Mouse (Mus musculus): ENCODE measurements at regions not wholly inside any gene's neighbourhood (a gene's known extent, or its start where the extent isn't known, plus 50 kb on each side); places are given as distances from the start of the nearest gene placed in this dataset.

DNA sequence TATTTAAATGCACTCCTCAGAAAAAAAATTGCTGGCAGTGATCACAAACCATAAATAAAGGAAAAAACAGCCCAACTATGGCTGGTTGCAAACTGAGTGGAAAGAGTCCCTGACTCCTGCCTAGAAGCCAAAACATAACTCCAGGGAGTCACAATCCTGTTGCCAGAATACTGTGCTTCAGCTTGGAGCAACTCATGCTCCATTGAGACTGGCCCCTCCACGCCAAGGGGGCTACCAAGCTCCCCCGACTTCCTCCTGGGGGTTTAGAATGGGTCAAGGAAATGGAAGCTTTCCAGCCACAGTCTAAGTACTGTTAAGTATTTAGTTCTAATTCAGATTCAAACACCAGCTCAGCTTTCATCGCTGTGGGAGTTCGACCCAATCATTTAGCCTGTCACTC lies 374.8 kb downstream of the Mllt3 start:
- no peak for DNase-seq (ENCODE audit: low spot score)
- WGBS, result 42% methylated on average over 4 of the region's 4 CpGs
- Histone ChIP-seq H3K27ac (replicated peaks) (no peak overlapping the region), H3K4me3 (no peak overlapping the region), H3K36me3 (replicated peaks) (no peaks in the 10 kb centered on the region), H3K9me3 (no peaks in the 10 kb centered on the region), H3K4me1 (peaks cover 29% of the 10 kb centered on the region), H3K27me3 (replicated peaks; ENCODE audit: low read depth, poor library complexity, severe bottlenecking) (no peaks in the 10 kb centered on the region; the same call in 1 of the 2 replicates)

DNA sequence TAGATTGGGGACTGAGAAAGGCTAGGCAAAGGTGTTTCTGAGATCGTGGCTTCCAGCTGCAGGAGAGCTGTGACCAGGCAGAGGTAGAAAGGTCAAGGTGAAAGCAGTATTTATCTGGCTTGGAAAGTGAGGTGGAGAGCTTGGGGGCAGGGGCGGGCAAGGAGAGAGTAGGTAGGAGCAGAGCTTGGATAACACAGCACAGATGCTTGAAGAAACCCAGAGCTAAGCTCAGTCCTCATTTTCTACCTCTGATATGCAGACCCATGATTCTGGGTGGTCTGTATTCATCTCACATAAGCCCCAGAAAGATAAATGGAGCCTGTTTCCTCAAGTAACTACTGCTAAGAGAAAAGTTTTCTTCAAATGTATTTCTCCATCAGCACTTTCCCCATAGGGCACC lies 375.3 kb downstream of the Mllt3 start:
- no peaks in the 10 kb centered on the region for H3K9me3 ChIP-seq
- no peaks in the 10 kb centered on the region for H3K36me3 ChIP-seq (replicated peaks)
- H3K27ac ChIP-seq (replicated peaks), result no peak overlapping the region
- peaks cover 1% of the 10 kb centered on the region for H3K27me3 ChIP-seq (replicated peaks; ENCODE audit: low read depth, poor library complexity, severe bottlenecking)
- WGBS, result 31% methylated on average over 2 of the region's 2 CpGs
- peaks cover 25% of the 10 kb centered on the region for H3K4me1 ChIP-seq
- no peak overlapping the region for H3K4me3 ChIP-seq
- DNase-seq (ENCODE audit: low spot score), result no peak

DNA sequence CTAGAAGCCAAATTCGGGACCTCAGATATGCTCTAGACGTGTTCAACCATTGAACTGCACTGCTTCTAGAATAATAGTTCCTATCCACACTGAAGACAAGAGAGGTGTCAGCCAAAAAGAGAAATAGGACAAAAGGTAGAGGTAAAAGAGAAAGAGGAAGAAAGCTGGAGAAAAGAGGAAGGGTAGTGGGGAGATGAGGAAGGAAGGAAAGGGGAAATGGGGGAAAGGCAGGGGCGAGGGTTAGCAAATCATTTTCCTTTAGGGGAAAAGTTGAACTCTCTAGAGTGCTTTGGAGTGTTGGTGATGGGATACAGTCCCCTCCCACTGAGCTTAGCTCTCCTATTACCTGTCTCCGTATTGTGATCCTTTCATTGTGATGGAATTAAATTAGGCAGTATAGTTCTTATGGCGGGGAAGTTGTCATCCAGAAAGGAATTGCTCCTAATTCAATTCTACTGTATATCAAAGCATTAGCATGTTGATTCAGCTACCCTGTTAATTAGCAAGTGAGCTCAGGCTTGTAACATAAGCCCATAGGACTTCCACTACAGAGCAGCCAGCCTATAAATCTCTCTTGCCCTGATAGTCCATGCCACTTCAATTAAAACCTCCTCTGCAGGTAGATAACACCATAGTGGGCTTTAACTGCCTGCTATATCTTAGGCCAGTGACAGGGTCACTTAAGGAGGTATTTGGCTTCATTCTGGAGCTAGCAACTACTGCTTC lies 379.6 kb downstream of the Mllt3 start:
- Histone ChIP-seq H3K36me3 (replicated peaks) (no peaks in the 10 kb centered on the region), H3K27ac (replicated peaks) (no peak overlapping the region), H3K9me3 (no peaks in the 10 kb centered on the region), H3K4me3 (no peak overlapping the region), H3K4me1 (peaks cover 34% of the 10 kb centered on the region), H3K27me3 (replicated peaks; ENCODE audit: low read depth, poor library complexity, severe bottlenecking) (peaks cover 13% of the 10 kb centered on the region)
- no peak for DNase-seq (ENCODE audit: low spot score)
- WGBS, result 65% methylated on average over 5 of the region's 5 CpGs

DNA sequence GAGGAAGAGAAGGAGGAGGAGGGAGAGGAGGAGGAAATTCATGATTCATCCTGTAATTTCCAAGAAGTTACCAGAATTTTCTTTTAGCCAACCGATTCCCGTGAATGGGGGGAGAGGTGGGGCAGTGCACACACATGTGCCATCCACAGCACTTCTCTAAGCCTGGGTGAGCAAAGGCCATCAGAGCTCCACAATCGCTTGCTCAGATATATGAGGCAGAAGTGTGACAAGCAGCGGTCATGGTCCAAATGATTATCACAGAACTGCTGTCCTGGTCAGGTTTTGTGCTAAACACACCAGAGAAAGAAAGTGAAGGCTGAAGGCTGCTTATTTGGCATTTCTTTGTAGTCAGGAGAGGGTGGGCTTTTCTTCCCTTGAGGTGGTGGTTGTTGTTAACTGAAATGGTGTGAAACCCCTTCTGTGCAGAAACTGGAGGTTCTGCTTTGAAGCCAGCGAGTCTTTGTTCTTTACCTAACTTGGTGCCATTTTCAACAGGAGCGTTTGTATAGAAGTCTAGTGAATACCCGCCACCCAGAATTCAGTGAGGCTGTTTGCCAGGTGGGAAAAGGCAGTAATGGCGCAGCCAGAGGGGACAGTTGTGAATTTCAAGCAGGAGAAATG lies 380.7 kb downstream of the Mllt3 start:
- Histone ChIP-seq H3K27ac (replicated peaks) (no peak overlapping the region), H3K9me3 (no peaks in the 10 kb centered on the region), H3K4me1 (peaks cover 34% of the 10 kb centered on the region), H3K36me3 (replicated peaks) (no peaks in the 10 kb centered on the region), H3K27me3 (replicated peaks; ENCODE audit: low read depth, poor library complexity, severe bottlenecking) (peaks cover 13% of the 10 kb centered on the region), H3K4me3 (no peak overlapping the region)
- DNase-seq (ENCODE audit: low spot score), result no peak
- WGBS, result 83% methylated on average over 8 of the region's 8 CpGs

DNA sequence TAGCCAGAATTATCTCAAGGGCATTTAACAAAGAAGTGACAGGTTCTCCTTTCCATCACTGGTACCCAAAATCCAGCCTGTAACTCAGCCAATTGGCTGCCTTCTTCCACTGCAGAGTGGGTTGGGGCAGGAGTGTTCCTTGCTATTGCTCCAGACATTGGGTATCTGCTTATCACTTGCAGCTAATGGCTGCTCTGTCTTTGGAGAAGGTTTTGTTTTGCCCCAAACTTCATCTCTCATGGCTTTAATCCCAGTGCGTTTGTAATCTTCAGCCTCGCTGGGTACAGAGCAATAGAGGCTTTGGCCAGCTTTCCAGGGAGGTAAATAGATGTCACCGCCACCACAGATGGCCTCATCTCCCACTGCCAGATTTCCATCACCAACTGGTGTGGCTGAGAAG lies 381.9 kb downstream of the Mllt3 start:
- WGBS, result 61% methylated on average over 3 of the region's 3 CpGs
- Histone ChIP-seq H3K27me3 (replicated peaks; ENCODE audit: low read depth, poor library complexity, severe bottlenecking) (peaks cover 19% of the 10 kb centered on the region), H3K36me3 (replicated peaks) (no peaks in the 10 kb centered on the region), H3K4me3 (no peak overlapping the region), H3K9me3 (no peaks in the 10 kb centered on the region), H3K4me1 (peaks cover 32% of the 10 kb centered on the region), H3K27ac (replicated peaks) (no peak overlapping the region)
- no peak for DNase-seq (ENCODE audit: low spot score)

DNA sequence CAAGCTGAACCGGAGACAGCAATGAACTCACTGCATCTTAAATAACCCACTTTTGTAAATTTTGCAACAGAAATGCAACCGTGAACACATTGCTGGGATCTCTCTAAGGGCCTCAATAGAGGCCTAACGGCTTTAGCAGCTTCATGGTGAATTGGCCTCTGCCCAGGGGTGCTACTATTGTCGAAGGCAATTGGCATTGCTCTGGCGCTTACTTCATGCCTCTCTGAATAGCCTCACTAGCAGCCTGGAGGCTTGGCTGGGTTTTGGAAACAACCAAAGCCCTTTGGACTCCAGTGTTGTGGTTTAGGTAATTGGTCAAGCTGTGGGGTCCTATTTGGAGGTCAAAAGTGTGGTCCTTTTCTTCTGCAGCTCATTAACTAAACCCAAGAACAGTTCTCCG lies 382.3 kb downstream of the Mllt3 start:
- no peaks in the 10 kb centered on the region for H3K36me3 ChIP-seq (replicated peaks)
- WGBS, result 22% methylated on average over 6 of the region's 6 CpGs
- peaks cover 19% of the 10 kb centered on the region for H3K27me3 ChIP-seq (replicated peaks; ENCODE audit: low read depth, poor library complexity, severe bottlenecking)
- no peak overlapping the region for H3K4me3 ChIP-seq
- H3K9me3 ChIP-seq, result no peaks in the 10 kb centered on the region
- peaks cover 32% of the 10 kb centered on the region for H3K4me1 ChIP-seq
- DNase-seq (ENCODE audit: low spot score), result no peak
- no peak overlapping the region; the same call in 1 of the 2 replicates for H3K27ac ChIP-seq (replicated peaks)

DNA sequence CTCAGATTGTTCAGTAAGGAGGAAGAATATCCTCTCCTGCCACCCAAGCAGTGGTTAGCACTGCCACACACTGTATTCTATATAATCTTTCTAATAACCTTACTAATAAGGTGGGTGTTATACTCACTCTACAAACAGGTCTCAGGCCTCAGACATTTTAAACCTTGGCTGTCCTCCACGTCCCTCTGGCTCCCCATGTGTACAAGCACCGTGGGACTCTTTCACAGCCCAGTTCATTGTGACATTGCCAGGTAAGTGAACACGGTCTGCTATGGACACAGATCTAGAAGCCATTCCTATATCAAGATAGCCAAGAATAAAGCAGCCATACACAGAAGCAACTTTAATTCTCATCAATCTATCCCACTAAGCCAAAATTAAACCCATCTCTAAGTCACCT lies 382.8 kb downstream of the Mllt3 start:
- Histone ChIP-seq H3K36me3 (replicated peaks) (no peaks in the 10 kb centered on the region), H3K4me3 (no peak overlapping the region), H3K27me3 (replicated peaks; ENCODE audit: low read depth, poor library complexity, severe bottlenecking) (peaks cover 19% of the 10 kb centered on the region), H3K9me3 (no peaks in the 10 kb centered on the region), H3K27ac (replicated peaks) (no peak overlapping the region), H3K4me1 (peaks cover 32% of the 10 kb centered on the region)
- WGBS, result 76% methylated on average over 3 of the region's 3 CpGs
- DNase-seq (ENCODE audit: low spot score), result no peak

DNA sequence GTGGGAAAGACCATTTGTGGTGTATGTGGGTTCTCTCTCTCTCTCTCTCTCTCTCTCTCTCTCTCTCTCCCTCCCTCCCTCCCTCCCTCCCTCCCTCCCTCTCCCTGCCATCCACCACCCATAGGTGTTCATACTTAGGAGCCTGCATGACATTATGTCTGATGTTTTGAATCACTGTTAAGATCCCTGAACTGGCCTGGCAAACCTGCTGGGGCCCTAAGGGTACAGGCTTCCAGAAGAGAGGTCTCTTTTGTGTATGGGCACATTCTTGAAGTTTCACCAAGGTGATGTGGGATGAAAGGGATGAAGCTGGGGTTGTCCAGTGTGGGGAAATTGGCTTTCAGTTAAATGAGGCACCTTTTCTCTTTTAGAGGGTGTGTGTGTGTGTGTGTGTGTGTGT lies 384.2 kb downstream of the Mllt3 start:
- Histone ChIP-seq H3K4me3 (peak overlapping the region; percentile 49), H3K4me1 (peaks cover 30% of the 10 kb centered on the region), H3K9me3 (no peaks in the 10 kb centered on the region), H3K27ac (replicated peaks) (peak overlapping the region; percentile 77), H3K36me3 (replicated peaks) (no peaks in the 10 kb centered on the region), H3K27me3 (replicated peaks; ENCODE audit: low read depth, poor library complexity, severe bottlenecking) (peaks cover 19% of the 10 kb centered on the region)
- no peak for DNase-seq (ENCODE audit: low spot score)

DNA sequence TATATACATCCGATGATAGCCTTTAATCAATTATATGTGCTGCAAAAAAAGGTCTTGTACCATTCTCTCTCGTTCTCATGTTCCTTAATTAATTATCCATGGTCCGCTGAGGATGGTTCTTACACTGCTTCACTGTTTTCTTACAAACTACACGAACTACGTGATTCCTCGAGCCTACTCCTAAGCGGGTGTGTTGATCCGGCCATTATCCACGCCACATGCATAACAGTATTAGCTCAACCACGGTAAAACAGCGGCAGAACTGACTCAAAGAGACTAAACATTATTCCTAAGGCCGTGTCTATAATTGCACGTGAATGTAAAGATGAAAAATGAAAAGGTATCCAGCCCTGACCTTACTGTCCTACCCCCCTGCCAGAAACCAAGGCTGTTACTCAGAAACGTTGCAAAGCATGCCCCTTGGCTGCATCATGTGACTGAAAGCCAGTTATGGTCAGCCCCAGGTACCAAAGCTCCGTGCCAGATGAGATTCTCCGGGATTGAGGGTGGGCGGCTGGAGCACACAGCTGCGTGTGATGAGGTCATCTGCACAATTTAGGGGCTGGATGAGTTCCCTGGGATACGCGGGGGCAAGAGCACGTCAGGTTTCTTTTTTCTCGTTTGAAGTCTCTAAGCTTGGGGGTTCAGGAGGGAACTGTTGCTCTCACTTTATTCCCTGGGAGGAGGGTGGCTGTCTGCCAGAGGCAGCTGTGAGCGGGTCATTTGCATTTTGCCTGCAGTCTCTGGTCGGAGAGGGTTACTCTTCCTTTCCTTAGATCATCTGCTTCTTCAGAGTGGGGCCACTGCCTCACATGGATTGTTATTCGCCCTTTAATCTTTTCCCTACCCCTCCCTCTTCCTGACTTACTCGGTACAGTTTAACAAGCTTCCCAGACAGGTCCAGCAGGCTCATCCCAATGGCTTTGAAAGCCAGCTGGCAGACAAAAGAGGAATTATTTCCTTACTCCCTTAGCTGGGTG lies 384.9 kb downstream of the Mllt3 start:
- DNase-seq (ENCODE audit: low spot score), result peak; percentile 78
- Histone ChIP-seq H3K27me3 (replicated peaks; ENCODE audit: low read depth, poor library complexity, severe bottlenecking) (peaks cover 19% of the 10 kb centered on the region), H3K36me3 (replicated peaks) (no peaks in the 10 kb centered on the region), H3K4me1 (peaks cover 28% of the 10 kb centered on the region), H3K27ac (replicated peaks) (peak overlapping the region; percentile 77), H3K9me3 (no peaks in the 10 kb centered on the region), H3K4me3 (peak overlapping the region; percentile 49)
- 11% methylated on average over 26 of the region's 26 CpGs for WGBS

DNA sequence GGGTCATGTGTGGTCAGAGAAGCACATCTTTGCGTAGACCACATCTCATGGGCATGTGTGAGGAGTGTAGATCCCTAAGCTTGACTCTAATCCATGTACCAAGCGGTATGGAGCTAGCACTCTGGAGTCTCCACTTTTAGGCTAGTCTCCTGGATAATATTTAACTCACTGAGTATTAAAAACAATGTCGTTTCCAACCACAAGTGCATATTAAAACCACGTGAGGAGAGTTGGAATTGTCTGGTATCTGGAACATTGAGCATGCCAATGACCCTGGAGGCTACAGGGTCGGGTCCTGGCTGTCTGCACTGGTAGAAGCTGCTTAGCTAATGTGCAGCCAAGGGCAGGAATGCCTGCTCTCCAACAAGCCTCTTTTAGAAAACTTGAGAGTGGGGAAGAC lies 391.2 kb downstream of the Mllt3 start:
- no peaks in the 10 kb centered on the region for H3K9me3 ChIP-seq

DNA sequence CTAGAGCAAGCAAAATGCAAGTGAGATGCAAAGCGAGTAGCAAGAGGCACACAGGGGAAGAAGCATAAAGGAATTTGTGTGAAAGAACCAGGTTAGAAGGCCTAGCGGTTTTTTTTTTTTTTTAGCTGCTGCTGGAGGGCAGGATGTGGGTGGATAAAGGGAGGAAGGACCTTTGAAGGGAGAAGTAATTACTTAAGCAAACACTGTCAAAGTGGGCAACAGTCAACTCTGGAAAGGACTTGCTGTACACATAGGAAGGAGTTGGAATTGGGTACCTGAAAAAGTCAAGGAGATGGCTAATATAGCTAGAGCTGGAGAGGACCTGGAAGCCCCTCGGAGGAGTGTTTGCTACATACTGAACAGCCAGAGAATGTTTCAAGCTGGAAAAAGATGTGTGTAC lies 391.6 kb downstream of the Mllt3 start:
- DNase-seq (ENCODE audit: low spot score), result no peak
- Histone ChIP-seq H3K9me3 (no peaks in the 10 kb centered on the region), H3K27ac (replicated peaks) (no peak overlapping the region), H3K27me3 (replicated peaks; ENCODE audit: low read depth, poor library complexity, severe bottlenecking) (peaks cover 4% of the 10 kb centered on the region), H3K36me3 (replicated peaks) (no peaks in the 10 kb centered on the region), H3K4me1 (peaks cover 8% of the 10 kb centered on the region), H3K4me3 (no peak overlapping the region)
- 70% methylated on average over 3 of the region's 3 CpGs for WGBS

More for the DNA sequence above, 391.2 kb downstream of the Mllt3 start:
- H3K27me3 ChIP-seq (replicated peaks; ENCODE audit: low read depth, poor library complexity, severe bottlenecking), result peaks cover 7% of the 10 kb centered on the region
- no peak overlapping the region for H3K4me3 ChIP-seq
- no peak for DNase-seq (ENCODE audit: low spot score)
- no peak overlapping the region for H3K27ac ChIP-seq (replicated peaks)
- no peaks in the 10 kb centered on the region for H3K36me3 ChIP-seq (replicated peaks)
- 82% methylated on average over 5 of the region's 5 CpGs for WGBS
- peaks cover 8% of the 10 kb centered on the region for H3K4me1 ChIP-seq

DNA sequence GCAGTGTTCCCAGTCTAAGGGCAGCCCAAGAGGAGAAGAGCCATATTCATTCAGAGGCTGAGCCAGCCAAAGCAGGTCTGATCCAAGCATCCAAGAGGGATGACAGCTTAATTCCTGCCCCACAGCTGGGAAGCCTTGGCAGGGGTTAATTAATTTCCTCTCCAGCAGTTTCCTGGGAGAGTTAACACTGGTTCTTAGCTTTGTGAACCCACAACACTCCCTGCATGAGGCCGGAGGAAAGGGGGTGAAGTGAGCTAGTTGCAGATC lies 394.9 kb downstream of the Mllt3 start:
- 20% methylated on average over 1 of the region's 1 CpGs for WGBS
- peaks cover 4% of the 10 kb centered on the region; the same call in 1 of the 2 replicates for H3K27me3 ChIP-seq (replicated peaks; ENCODE audit: low read depth, poor library complexity, severe bottlenecking)
- no peaks in the 10 kb centered on the region for H3K36me3 ChIP-seq (replicated peaks)
- no peaks in the 10 kb centered on the region for H3K9me3 ChIP-seq
- H3K27ac ChIP-seq (replicated peaks), result peak overlapping the region; percentile 15; the same call in 1 of the 2 replicates
- H3K4me1 ChIP-seq, result peaks cover 8% of the 10 kb centered on the region
- H3K4me3 ChIP-seq, result no peak overlapping the region
- no peak for DNase-seq (ENCODE audit: low spot score)

Measured in embryonic facial prominence, embryonic 10.5 days (tissue).